Mouse (Mus musculus) cortical plate, adult 2 months (tissue): ENCODE results near the gene H2afv. TPM values are rescaled to one million over a fixed set of nuclear protein-coding genes. Genes with fewer than 3 reads are reported as not detected.

Source experiments
- H3K27ac ChIP-seq: fragments of 200-500 bp; 2 replicates; pipeline ENCODE4 v1.5.1; 2012; ENCODE audit warnings: low read length, control low read depth, inconsistent platforms; ENCODE audit not compliant: insufficient read depth
- H3K4me1 ChIP-seq: fragments of 200-500 bp; 2 replicates; pipeline ENCODE4 v1.6.1; 2011; ENCODE audit warnings: low read length; ENCODE audit not compliant: control insufficient read depth, insufficient read depth
- H3K4me3 ChIP-seq: fragments of 200-500 bp; 2 replicates; pipeline ENCODE4 v1.5.1; 2011; ENCODE audit warnings: mild to moderate bottlenecking, low read length, control low read depth; ENCODE audit not compliant: insufficient read depth
- CTCF ChIP-seq: fragments of 200-500 bp; IDR thresholded peaks from 2 replicates; pipeline ENCODE4 v1.5.1; 2011; ENCODE audit warnings: mild to moderate bottlenecking, control low read depth, low read length; ENCODE audit not compliant: insufficient read depth; ENCODE audit errors: extremely low read depth
- POLR2A ChIP-seq: fragments of 200-500 bp; IDR thresholded peaks from 2 replicates; pipeline ENCODE4 v1.6.1; 2011; ENCODE audit warnings: mild to moderate bottlenecking, low read length, control low read depth; ENCODE audit not compliant: insufficient read depth; ENCODE audit errors: extremely low read depth
- polyA plus RNA-seq: library from polyadenylated mRNA; depleted of rRNA; stranded (reverse); fragments of >200 nt; gene quantifications from 2 replicates; pipeline ENCODE4 v1.2.3, GENCODE M21; 2012; rRNA removed

The H2afv gene
- polyA plus RNA-seq, 1 experiment: 83.3 TPM

- Histone ChIP-seq H3K4me1 (peaks cover 9% of the 10 kb centered on the region), H3K4me3 (no peak overlapping the region), H3K27ac (no peak overlapping the region)
- TF ChIP-seq POLR2A (no peak), CTCF (no peak)
Observed at GRCm38 (mm10) chr11:6392857-6393256, 51.4 kb downstream of the H2afv start.

GRCm38 (mm10) chr11:6391516-6392276 lies 52.5 kb downstream of the H2afv start:
- TF ChIP-seq POLR2A (no peak), CTCF (no peak)
- no peak overlapping the region for H3K4me3 ChIP-seq
- H3K4me1 ChIP-seq: peaks cover 9% of the 10 kb centered on the region
- no peak overlapping the region for H3K27ac ChIP-seq

- Histone ChIP-seq H3K4me3 (peak overlapping the region; percentile 98), H3K27ac (no peak overlapping the region), H3K4me1 (peaks cover 9% of the 10 kb centered on the region)
- TF ChIP-seq CTCF: no peak
- TF ChIP-seq POLR2A: no peak
Observed at GRCm38 (mm10) chr11:6390376-6391053, 53.7 kb downstream of the H2afv start.

GRCm38 (mm10) chr11:6389483-6389921 lies 54.7 kb downstream of the H2afv start:
- peak overlapping the region; percentile 98 for H3K4me3 ChIP-seq
- H3K4me1 ChIP-seq: peaks cover 9% of the 10 kb centered on the region
- no peak for TF ChIP-seq CTCF
- no peak for TF ChIP-seq POLR2A
- H3K27ac ChIP-seq: peak overlapping the region; percentile 87; the same call in 1 of the 2 replicates

- Histone ChIP-seq H3K4me3 (peak within 1 kb of the TSS; percentile 98), H3K4me1 (peaks cover 9% of the 10 kb centered on the region), H3K27ac (peak within 1 kb of the TSS; percentile 87)
- no peak for TF ChIP-seq CTCF
- 0 out of 2 replicates have a peak, but pooled peaks have one; percentile 53 for TF ChIP-seq POLR2A
Observed at GRCm38 (mm10) chr11:6388726-6389413, 55.4 kb downstream of the H2afv start, which contains the start of gene Zmiz2. Gene Zmiz2 (plus strand): TSS chr11:6389074.

GRCm38 (mm10) chr11:6388126-6388725 lies 56.0 kb downstream of the H2afv start:
- Histone ChIP-seq H3K4me1 (peaks cover 9% of the 10 kb centered on the region), H3K27ac (peak overlapping the region; percentile 62; the same call in 1 of the 2 replicates), H3K4me3 (peak overlapping the region; percentile 98; the same call in 1 of the 2 replicates)
- TF ChIP-seq CTCF: no peak
- no peak for TF ChIP-seq POLR2A

- Histone ChIP-seq H3K4me1 (no peaks in the 10 kb centered on the region), H3K27ac (no peak overlapping the region), H3K4me3 (no peak overlapping the region)
- TF ChIP-seq CTCF (no peak), POLR2A (no peak)
Observed at GRCm38 (mm10) chr11:6380916-6381315, 63.3 kb downstream of the H2afv start.

Other genes starting within 250 kb of the H2afv start
- 0.08 and 0.17 TPM in 2 replicates for gene A730071L15Rik, start 244.4 kb downstream of the H2afv start, polyA plus RNA-seq
- gene Nudcd3, start 244.0 kb downstream of the H2afv start, polyA plus RNA-seq: 112 TPM in 2 replicates
- 2.0 TPM in 2 replicates for gene Npc1l1, start 214.3 kb downstream of the H2afv start, polyA plus RNA-seq
- gene Ddx56, start 176.7 kb downstream of the H2afv start, polyA plus RNA-seq: 43.6 and 44.1 TPM in 2 replicates
- 128 and 135 TPM in 2 replicates for gene Tmed4, start 169.6 kb downstream of the H2afv start, polyA plus RNA-seq
- gene Ogdh, start 152.8 kb downstream of the H2afv start, polyA plus RNA-seq: 154 TPM in 2 replicates
- 105 and 108 TPM in 2 replicates for gene Zmiz2, start 55.4 kb downstream of the H2afv start, polyA plus RNA-seq
- 2,439 and 2,636 TPM in 2 replicates for gene Ppia, start 29.0 kb downstream of the H2afv start, polyA plus RNA-seq
- 103 and 109 TPM in 2 replicates for gene Purb, start 31.5 kb upstream of the H2afv start, polyA plus RNA-seq
- gene Myo1g, start 76.5 kb upstream of the H2afv start, polyA plus RNA-seq: 0.75 and 0.87 TPM in 2 replicates
- 92.0 and 106 TPM in 2 replicates for gene Ccm2, start 102.4 kb upstream of the H2afv start, polyA plus RNA-seq
- gene Nacad, start 161.6 kb upstream of the H2afv start, polyA plus RNA-seq: 52.3 and 54.1 TPM in 2 replicates
- gene Tbrg4, start 181.6 kb upstream of the H2afv start, polyA plus RNA-seq: 57.5 and 60.2 TPM in 2 replicates
- gene Wap, start 194.2 kb upstream of the H2afv start, polyA plus RNA-seq: not detected in 2 replicates
- 36.6 and 40.6 TPM in 2 replicates for gene Ramp3, start 214.1 kb upstream of the H2afv start, polyA plus RNA-seq